Mouse (Mus musculus) midbrain, embryonic 10.5 days (tissue): ENCODE data around the gene Sall1. TPM values are rescaled to one million over a fixed set of nuclear protein-coding genes. Genes with fewer than 3 reads are reported as not detected.

Experiments used
- DNase-seq: peaks from one replicate; pipeline ENCODE4 v3.0.0-alpha.2; 2017; ENCODE audit warnings: low spot score
- H3K27ac ChIP-seq: fragments of 300-500 bp; sonication (generic); replicated peaks from 2 replicates; pipeline ENCODE4 v1.5.1; 2016; ENCODE audit warnings: mild to moderate bottlenecking
- H3K27me3 ChIP-seq: fragments of 300-500 bp; sonication (generic); 2 replicates; pipeline ENCODE4 v1.6.1; 2016; ENCODE audit warnings: low read depth, mild to moderate bottlenecking; ENCODE audit not compliant: poor library complexity, severe bottlenecking
- H3K36me3 ChIP-seq: fragments of 300-500 bp; sonication (generic); 2 replicates; pipeline ENCODE4 v1.6.1; 2016; ENCODE audit warnings: mild to moderate bottlenecking, moderate library complexity
- H3K4me1 ChIP-seq: fragments of 300-500 bp; sonication (generic); 2 replicates; pipeline ENCODE4 v1.6.1; 2016
- H3K4me3 ChIP-seq: fragments of 300-500 bp; sonication (generic); 2 replicates; pipeline ENCODE4 v1.5.1; 2016; ENCODE audit warnings: mild to moderate bottlenecking, moderate library complexity
- H3K9me3 ChIP-seq: fragments of 300-500 bp; sonication (generic); replicated peaks from 2 replicates; pipeline ENCODE4 v1.6.1; 2016; ENCODE audit warnings: mild to moderate bottlenecking
- WGBS: fragments of 180-500 bp; shearing (Covaris S2); methylation state at CpG from one replicate; pipeline ENCODE4 v1.1.7; 2016; 5-methylcytosine and 5-hydroxymethylcytosine counted together
- polyA plus RNA-seq: library from polyadenylated mRNA; unstranded; fragments of >200 nt; fragmentation: Nextera tagmentation; extraction: Ambion mirVana; gene quantifications from 2 replicates; pipeline ENCODE4 v1.2.1, GENCODE M21; 2016

Gene Sall1
- polyA plus RNA-seq = 15.3 and 17.5 TPM in 2 replicates

DNA sequence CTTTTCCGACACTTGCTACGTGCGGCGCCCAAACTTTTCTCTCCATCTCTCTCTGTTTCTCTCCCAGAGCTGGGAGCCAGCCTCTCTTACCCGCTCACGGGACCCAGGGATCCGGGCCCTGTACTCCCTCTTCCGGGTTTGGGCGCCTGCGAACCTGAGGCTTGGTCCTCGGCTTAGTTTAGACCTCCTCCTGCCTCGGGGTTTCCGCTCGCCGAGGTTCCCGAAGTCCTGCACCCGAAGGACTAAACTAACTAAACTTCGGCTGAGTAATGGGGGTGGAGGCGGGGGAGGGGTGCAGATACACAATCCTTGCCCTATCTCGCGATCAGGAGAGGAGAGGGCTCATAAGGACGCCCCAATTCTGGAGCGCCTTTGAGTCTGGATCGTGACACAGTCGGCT, at the start of gene Sall1:
Gene Sall1 (minus strand): TSS at position 223 of the 400 bp plus-strand sequence.
- DNase-seq = peak; percentile 75
- Histone ChIP-seq H3K4me1 (peaks cover 66% of the 10 kb centered on the region), H3K36me3 (no peaks in the 10 kb centered on the region), H3K9me3 (no peaks in the 10 kb centered on the region), H3K4me3 (peak within 1 kb of the TSS; percentile 94), H3K27me3 (peaks cover 48% of the 10 kb centered on the region), H3K27ac (peak within 1 kb of the TSS; percentile 99)
- WGBS = 0% methylated on average over 25 of the region's 25 CpGs

DNA sequence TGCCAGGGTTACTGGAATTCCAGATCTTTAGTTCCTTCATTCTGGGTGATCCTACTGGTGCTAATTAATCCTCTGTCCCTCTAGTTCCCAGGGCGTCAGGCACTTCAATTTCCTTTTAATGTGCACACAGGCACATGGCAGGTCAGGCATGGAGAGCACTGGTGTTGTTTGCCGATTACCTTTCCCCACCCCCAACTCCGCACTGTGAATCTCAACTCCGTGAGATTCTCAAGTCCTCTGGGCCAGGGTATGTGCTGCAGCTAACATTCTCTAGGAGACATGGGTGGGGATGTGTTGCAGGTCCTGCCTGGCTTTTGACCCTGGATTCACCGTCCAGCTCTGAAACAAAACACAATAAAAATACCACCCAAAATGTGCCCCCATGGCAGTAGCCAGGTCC, 46.0 kb upstream of the Sall1 start:
- 42% methylated on average over 5 of the region's 5 CpGs for WGBS
- Histone ChIP-seq H3K4me3 (no peak overlapping the region), H3K4me1 (peaks cover 22% of the 10 kb centered on the region), H3K27ac (no peak overlapping the region), H3K36me3 (no peaks in the 10 kb centered on the region), H3K9me3 (peaks cover 7% of the 10 kb centered on the region; the same call in 1 of the 2 replicates), H3K27me3 (no peaks in the 10 kb centered on the region)
- peak; percentile 10 for DNase-seq

DNA sequence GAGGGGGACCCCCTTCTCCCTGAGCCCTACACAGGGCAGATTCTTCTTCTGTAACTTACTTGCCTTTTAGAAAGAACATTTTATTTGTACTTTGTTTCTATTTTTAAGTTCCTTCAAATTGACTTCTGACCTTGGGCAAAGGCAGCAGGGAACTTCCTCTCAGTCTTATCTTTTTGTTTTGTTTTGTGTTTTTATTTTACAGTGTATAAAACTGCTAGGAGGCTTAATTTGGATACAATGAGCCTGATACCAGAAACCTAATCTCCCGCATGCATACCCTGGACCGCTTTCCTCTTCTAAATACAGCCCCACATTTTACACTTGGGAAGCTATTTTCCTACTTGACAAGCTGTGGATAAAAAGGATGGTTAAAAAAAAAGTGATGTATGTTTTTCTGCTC, 35.2 kb upstream of the Sall1 start:
- peaks cover 6% of the 10 kb centered on the region; the same call in 1 of the 2 replicates for H3K4me1 ChIP-seq
- 90% methylated on average over 2 of the region's 2 CpGs for WGBS
- DNase-seq = no peak
- H3K27ac ChIP-seq = no peak overlapping the region
- H3K9me3 ChIP-seq = no peaks in the 10 kb centered on the region
- no peak overlapping the region for H3K4me3 ChIP-seq
- H3K36me3 ChIP-seq = no peaks in the 10 kb centered on the region
- H3K27me3 ChIP-seq = no peaks in the 10 kb centered on the region; the same call in 1 of the 2 replicates

DNA sequence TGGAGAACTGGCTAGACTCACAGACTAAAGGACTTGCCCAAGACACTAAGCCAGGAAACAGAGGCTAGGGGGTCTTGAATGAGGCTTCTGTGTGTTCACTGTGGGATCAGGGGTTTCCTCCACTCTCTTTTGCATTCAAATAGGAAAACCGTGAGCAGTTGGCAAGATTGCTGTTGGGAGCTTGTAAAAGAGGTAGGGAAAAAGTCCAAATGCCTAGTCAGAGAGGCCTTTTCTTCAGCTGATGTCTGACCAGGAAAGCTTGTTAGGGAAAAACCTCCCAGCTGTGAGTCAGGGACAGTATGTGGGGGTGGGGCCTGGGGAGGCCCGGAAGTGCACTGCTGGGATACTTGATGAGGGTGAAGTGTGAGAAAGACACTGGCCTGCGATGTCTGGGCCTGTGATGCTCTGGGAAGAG, 29.0 kb upstream of the Sall1 start:
- no peaks in the 10 kb centered on the region for H3K9me3 ChIP-seq
- H3K4me3 ChIP-seq = no peak overlapping the region
- H3K27ac ChIP-seq = peak overlapping the region; percentile 52
- no peaks in the 10 kb centered on the region for H3K36me3 ChIP-seq
- WGBS = 11% methylated on average over 3 of the region's 3 CpGs
- peaks cover 21% of the 10 kb centered on the region for H3K4me1 ChIP-seq
- no peaks in the 10 kb centered on the region for H3K27me3 ChIP-seq
- DNase-seq = no peak

DNA sequence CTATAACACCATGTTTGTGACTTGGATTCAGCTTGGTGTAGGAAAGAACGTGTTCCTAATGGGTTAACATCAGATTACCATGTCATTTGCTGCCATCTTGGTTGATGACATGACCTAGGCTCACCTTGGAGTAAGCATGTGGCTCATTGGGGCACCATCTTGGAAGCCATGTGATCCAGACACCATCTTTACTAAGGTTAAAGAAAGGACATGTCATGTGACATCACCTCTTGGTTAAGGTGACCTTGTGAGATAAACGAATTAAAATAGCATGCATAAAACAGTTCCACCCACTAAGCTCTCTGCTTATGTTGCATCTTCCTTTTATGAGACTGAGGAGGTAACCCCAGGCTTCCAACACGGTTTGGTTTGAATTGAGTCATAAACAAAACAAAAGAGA, 23.5 kb upstream of the Sall1 start:
- Histone ChIP-seq H3K36me3 (no peaks in the 10 kb centered on the region), H3K9me3 (no peaks in the 10 kb centered on the region), H3K27me3 (0 out of 2 replicates have a peak, but pooled peaks cover 4% of the 10 kb centered on the region), H3K27ac (no peak overlapping the region), H3K4me3 (no peak overlapping the region), H3K4me1 (peaks cover 11% of the 10 kb centered on the region)
- 85% methylated on average over 3 of the region's 3 CpGs for WGBS
- no peak for DNase-seq

DNA sequence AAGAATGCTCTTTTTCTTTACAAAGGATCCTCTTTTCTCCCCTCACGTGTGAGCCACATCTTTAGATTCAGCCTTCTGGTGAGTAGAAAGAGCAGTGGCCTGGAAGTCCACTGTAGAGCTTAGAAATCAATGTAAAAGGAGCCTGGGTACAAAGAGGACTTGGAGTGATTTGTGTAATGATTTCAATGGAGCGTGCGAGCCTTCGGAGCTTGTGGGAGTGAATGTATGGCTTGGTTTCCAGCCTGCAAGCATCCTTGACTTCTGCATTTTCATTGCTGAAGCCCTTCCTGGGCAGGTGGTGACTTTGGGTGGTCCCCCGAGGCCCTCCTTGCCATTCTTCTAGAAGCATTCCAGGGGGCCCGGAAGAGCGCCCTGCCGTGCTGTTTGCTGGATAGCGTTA, 20.1 kb upstream of the Sall1 start:
- peak overlapping the region; percentile 30; the same call in 1 of the 2 replicates for H3K27ac ChIP-seq
- no peaks in the 10 kb centered on the region for H3K36me3 ChIP-seq
- H3K9me3 ChIP-seq = no peaks in the 10 kb centered on the region
- 51% methylated on average over 9 of the region's 9 CpGs for WGBS
- 0 out of 2 replicates have a peak, but pooled peaks cover 4% of the 10 kb centered on the region for H3K27me3 ChIP-seq
- no peak overlapping the region for H3K4me3 ChIP-seq
- H3K4me1 ChIP-seq = peaks cover 19% of the 10 kb centered on the region
- DNase-seq = no peak

DNA sequence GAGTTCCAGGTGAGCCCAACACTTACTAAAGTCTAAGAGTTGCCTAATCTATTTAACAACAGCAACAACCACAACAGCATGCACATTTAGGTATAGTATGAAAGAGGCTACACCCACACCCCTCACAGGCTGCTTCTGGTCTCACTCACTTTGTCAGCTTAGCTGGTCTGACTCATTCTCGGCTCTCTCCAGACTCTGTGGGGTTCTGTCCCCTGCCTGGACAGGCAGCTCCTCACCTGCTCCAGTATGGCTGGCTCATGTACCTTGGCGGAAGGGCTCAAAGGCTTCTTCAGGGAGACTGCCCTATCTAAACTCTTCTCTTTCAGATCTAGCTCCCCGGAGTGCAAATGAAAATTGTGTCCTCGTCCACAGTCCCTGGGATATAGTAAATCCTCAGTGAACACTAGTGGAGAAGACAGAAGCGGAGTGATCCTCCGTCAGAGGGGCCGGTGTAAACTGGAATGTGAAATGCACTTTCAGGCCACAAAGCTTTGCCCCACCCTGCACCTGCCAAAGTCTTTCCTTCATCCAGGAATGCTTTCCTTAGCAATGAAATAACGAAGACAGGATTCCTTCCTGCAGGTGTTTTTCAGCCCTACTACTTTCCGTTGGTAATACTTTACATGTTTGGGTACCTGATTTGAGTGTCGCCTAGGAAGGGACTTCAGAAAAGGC, 19.5 kb upstream of the Sall1 start:
- no peak for DNase-seq
- Histone ChIP-seq H3K27me3 (0 out of 2 replicates have a peak, but pooled peaks cover 4% of the 10 kb centered on the region), H3K9me3 (no peaks in the 10 kb centered on the region), H3K36me3 (no peaks in the 10 kb centered on the region), H3K4me1 (peaks cover 20% of the 10 kb centered on the region), H3K27ac (peak overlapping the region; percentile 30; the same call in 1 of the 2 replicates), H3K4me3 (no peak overlapping the region)
- WGBS = 83% methylated on average over 10 of the region's 10 CpGs

DNA sequence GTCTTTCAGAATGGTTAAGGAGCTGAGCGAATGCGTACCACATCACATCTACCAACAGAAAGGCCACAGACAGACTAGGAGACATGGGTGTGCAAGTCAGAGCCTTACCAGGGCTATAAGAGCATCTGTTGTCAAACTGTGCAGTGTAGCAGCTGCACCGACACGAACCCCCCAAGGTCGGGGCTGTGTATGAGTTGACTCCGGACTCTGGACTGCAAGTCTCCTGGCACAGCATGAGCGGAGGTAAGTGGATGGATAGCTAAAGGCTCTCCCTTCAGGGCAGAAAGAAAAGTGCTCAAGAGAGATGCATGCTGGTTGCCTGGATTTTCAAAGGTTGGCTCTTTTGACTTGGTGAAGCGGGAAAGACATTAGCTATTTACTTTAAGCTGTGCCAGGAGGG, 16.8 kb upstream of the Sall1 start:
- Histone ChIP-seq H3K4me1 (peaks cover 32% of the 10 kb centered on the region), H3K36me3 (no peaks in the 10 kb centered on the region), H3K27me3 (0 out of 2 replicates have a peak, but pooled peaks cover 4% of the 10 kb centered on the region), H3K4me3 (no peak overlapping the region), H3K9me3 (no peaks in the 10 kb centered on the region), H3K27ac (no peak overlapping the region)
- 90% methylated on average over 8 of the region's 8 CpGs for WGBS
- no peak for DNase-seq

DNA sequence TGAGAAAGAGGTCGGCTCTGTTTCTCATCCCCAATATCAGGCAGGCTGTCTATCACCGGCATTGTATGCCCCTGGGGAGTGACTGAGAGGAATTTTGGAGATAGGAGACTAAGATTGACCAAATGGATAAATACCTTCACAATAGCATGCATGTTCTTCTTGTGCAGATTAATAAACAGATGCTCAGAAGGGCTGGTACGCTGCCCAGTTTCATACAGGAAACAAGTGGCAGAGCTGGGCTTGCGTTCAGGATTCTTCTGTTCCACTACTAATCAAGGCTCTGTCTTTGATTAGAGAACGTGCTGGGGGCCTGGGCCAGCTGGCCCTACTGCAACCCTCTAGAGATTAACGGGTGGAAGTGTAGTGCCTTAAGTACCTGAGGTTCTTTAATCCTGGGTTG, 15.5 kb upstream of the Sall1 start:
- no peak overlapping the region for H3K27ac ChIP-seq
- no peaks in the 10 kb centered on the region for H3K9me3 ChIP-seq
- no peak for DNase-seq
- H3K27me3 ChIP-seq = peaks cover 6% of the 10 kb centered on the region; the same call in 1 of the 2 replicates
- no peak overlapping the region for H3K4me3 ChIP-seq
- WGBS = 65% methylated on average over 6 of the region's 6 CpGs
- H3K4me1 ChIP-seq = peaks cover 35% of the 10 kb centered on the region
- no peaks in the 10 kb centered on the region for H3K36me3 ChIP-seq

DNA sequence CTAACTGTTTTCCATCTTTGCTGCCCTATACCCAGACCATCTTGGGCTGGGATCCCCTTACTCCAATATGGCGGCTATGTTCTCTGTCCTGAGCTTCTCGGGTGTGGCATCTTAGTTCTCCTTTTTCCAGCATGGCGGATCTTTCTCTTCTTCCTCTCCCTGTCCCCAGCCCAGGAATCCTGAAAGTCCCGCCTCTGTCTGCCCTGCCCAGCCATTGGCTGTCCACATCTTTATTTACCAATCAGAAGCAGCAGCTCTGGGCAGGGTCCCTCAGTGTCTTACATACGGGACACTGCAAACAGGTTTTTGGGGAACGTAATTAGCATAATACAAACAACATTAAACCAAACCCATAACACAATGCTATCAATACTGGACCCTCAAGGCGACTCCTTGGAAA, 8.9 kb upstream of the Sall1 start:
- peaks cover 38% of the 10 kb centered on the region for H3K4me1 ChIP-seq
- no peaks in the 10 kb centered on the region for H3K9me3 ChIP-seq
- no peak overlapping the region for H3K4me3 ChIP-seq
- DNase-seq = no peak
- 86% methylated on average over 7 of the region's 7 CpGs for WGBS
- H3K36me3 ChIP-seq = no peaks in the 10 kb centered on the region
- no peak overlapping the region for H3K27ac ChIP-seq
- H3K27me3 ChIP-seq = peaks cover 37% of the 10 kb centered on the region

DNA sequence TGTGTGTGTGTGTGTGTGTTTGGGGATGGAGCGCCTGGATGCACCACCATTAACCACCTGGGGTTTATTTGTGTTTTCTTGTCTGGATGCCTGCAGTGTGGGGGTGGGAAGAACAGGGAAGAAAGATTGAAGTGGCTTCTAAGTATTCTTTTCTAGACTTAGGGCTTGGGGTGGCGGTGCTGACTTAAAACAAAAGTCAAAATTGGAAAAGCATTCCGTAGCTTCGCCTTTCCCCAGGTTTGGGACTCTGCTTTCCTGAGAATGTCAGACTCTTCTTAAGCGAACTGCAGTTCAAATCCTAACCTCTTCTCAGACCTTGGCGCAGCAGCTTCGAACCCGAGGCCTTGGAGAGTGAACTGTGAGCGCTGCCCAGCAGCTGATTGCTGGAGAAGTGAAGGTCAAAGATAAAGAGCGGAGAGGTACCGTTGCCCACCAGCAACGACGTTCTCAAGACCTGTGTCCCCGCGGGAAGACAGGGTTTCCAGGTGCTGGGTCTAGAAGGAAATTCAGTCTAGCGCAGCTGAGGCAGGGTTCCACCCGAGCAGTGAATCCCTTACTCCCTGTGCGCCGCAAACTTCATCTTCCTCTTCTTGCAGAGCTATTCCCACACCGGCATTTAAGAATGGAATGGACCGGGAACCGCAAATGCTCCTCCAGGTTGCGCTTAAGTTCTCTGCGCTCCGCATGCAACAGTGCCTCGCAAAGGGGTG, 2.8 kb upstream of the Sall1 start:
- Histone ChIP-seq H3K36me3 (no peaks in the 10 kb centered on the region), H3K4me1 (peaks cover 50% of the 10 kb centered on the region), H3K9me3 (no peaks in the 10 kb centered on the region), H3K27ac (peak overlapping the region; percentile 99), H3K27me3 (peaks cover 68% of the 10 kb centered on the region), H3K4me3 (peak overlapping the region; percentile 94)
- DNase-seq = peak; percentile 53
- whole genome bisulfite sequencing = 3% methylated on average over 26 of the region's 26 CpGs

DNA sequence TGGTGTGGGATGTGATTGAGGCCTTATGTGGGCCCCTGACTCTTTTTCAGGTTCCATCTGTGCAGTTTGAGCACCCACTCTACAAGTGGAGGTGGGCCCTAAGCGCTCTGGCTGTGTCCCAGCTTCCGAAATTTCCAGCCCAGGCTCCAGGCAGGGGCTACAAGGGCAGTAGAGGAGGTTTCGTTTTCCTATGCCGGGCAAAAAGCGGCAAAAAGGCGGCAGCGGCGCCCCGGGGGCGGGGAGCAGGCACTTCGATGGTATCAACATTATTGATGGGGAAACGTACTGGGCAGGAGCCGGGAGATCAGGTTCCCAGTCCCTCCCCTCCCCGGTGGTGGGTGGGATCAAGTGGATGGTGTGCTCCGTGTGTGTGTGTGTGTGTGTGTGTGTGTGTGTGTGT, 2.3 kb upstream of the Sall1 start:
- H3K27ac ChIP-seq = peak overlapping the region; percentile 99

DNA sequence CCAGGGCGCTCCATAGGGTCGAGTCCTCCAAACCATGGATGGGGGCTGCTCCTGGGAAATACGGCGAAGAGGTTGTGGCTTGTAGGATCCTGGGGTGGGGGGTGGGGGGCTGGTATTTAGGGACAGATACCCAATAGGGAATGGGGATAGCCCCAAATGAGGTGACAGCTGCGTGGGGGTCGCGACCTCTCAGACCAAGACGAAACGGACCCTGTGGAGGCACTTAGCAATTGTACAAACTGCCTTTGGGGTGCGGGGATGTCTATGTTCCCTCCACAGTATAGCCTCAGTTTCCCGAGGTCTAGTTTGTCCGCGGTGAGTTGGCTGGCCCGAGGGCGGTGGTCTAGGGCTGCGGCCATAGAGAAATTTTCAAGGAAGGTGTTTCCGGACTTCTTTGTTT, 1.8 kb upstream of the Sall1 start:
- 1% methylated on average over 17 of the region's 17 CpGs for WGBS

More for the DNA sequence above, 2.3 kb upstream of the Sall1 start:
- Histone ChIP-seq H3K27me3 (peaks cover 65% of the 10 kb centered on the region), H3K9me3 (no peaks in the 10 kb centered on the region), H3K4me1 (peaks cover 51% of the 10 kb centered on the region), H3K4me3 (peak overlapping the region; percentile 94), H3K36me3 (no peaks in the 10 kb centered on the region)
- under 1% methylated on average over 14 of the region's 15 CpGs for WGBS
- peak; percentile 65 for DNase-seq

More for the DNA sequence above, 1.8 kb upstream of the Sall1 start:
- H3K9me3 ChIP-seq = no peaks in the 10 kb centered on the region
- H3K4me1 ChIP-seq = peaks cover 56% of the 10 kb centered on the region
- peak overlapping the region; percentile 99 for H3K27ac ChIP-seq
- DNase-seq = peak; percentile 51
- H3K36me3 ChIP-seq = no peaks in the 10 kb centered on the region
- H3K27me3 ChIP-seq = peaks cover 65% of the 10 kb centered on the region
- H3K4me3 ChIP-seq = peak overlapping the region; percentile 94
